Mouse (Mus musculus) hindbrain, embryonic 15.5 days (tissue): ENCODE measurements around the gene Cenpp. TPM values are rescaled to one million over a fixed set of nuclear protein-coding genes. Genes with fewer than 3 reads are reported as not detected.

ENCODE experiments used
- ATAC-seq: fragments of 200-750 bp; cut with Nextera tagmentation; 2 replicates; pipeline ENCODE4 v1.8.0; 2017; ENCODE audit warnings: low read depth, moderate number of reproducible peaks, moderate TSS enrichment; ENCODE audit not compliant: low FRiP score
- H3K27ac ChIP-seq: fragments of 300-500 bp; sonication (generic); replicated peaks from 2 replicates; pipeline ENCODE4 v1.5.1; 2015; ENCODE audit warnings: mild to moderate bottlenecking, inconsistent platforms
- H3K27me3 ChIP-seq: fragments of 300-500 bp; sonication (generic); 2 replicates; pipeline ENCODE4 v1.6.1; 2015; ENCODE audit warnings: control low read depth, inconsistent platforms
- H3K36me3 ChIP-seq: fragments of 300-500 bp; sonication (generic); 2 replicates; pipeline ENCODE4 v1.6.1; 2015; ENCODE audit warnings: control low read depth, inconsistent platforms
- H3K4me1 ChIP-seq: fragments of 300-500 bp; sonication (generic); replicated peaks from 2 replicates; pipeline ENCODE4 v1.6.1; 2015; ENCODE audit warnings: control low read depth, inconsistent platforms
- H3K4me2 ChIP-seq: fragments of 300-500 bp; sonication (generic); 2 replicates; pipeline ENCODE4 v1.6.1; 2015; ENCODE audit warnings: moderate library complexity, mild to moderate bottlenecking, inconsistent platforms
- H3K4me3 ChIP-seq: fragments of 300-500 bp; sonication (generic); 2 replicates; pipeline ENCODE4 v1.5.1; 2015; ENCODE audit warnings: mild to moderate bottlenecking, inconsistent platforms
- H3K9ac ChIP-seq: fragments of 300-500 bp; sonication (generic); 2 replicates; pipeline ENCODE4 v1.6.1; 2015; ENCODE audit warnings: inconsistent platforms
- H3K9me3 ChIP-seq: fragments of 300-500 bp; sonication (generic); 2 replicates; pipeline ENCODE4 v1.6.1; 2016; ENCODE audit warnings: control low read depth, inconsistent platforms
- WGBS: fragments of 180-500 bp; shearing (Covaris S2); methylation state at CpG from one replicate; pipeline ENCODE4 v1.1.7; 2015; 5-methylcytosine and 5-hydroxymethylcytosine counted together
- polyA plus RNA-seq: library from polyadenylated mRNA; unstranded; fragments of >200 nt; fragmentation: Nextera tagmentation; extraction: Ambion mirVana; gene quantifications from 2 replicates; pipeline ENCODE4 v1.2.1, GENCODE M21; 2015

Cenpp gene
- polyA plus RNA-seq, 1 experiment from 2014 or later = 7.1 TPM

- no peaks in the 10 kb centered on the region for H3K9me3 ChIP-seq
- no peak overlapping the region for H3K4me3 ChIP-seq
- peaks cover 2% of the 10 kb centered on the region; the same call in 1 of the 2 replicates for H3K4me1 ChIP-seq
- H3K27me3 ChIP-seq = no peaks in the 10 kb centered on the region
- H3K27ac ChIP-seq = no peak overlapping the region
- no peak overlapping the region for H3K9ac ChIP-seq
- no peak overlapping the region for H3K4me2 ChIP-seq
- ATAC-seq = no peak
- H3K36me3 ChIP-seq = peaks cover 37% of the 10 kb centered on the region
- 94% methylated on average over 2 of the region's 2 CpGs for WGBS
Observed at GRCm38 (mm10) chr13:49433268-49434029, 219.1 kb downstream of the Cenpp start.

- H3K27ac ChIP-seq = no peak overlapping the region
- H3K4me3 ChIP-seq = no peak overlapping the region
- ATAC-seq = no peak
- no peak overlapping the region for H3K4me2 ChIP-seq
- H3K27me3 ChIP-seq = no peaks in the 10 kb centered on the region
- peaks cover 9% of the 10 kb centered on the region; the same call in 1 of the 2 replicates for H3K36me3 ChIP-seq
- 86% methylated on average over 4 of the region's 4 CpGs for WGBS
- no peaks in the 10 kb centered on the region for H3K9me3 ChIP-seq
- peaks cover 7% of the 10 kb centered on the region; the same call in 1 of the 2 replicates for H3K4me1 ChIP-seq
- no peak overlapping the region for H3K9ac ChIP-seq
Observed at GRCm38 (mm10) chr13:49430529-49430928, 222.1 kb downstream of the Cenpp start.

GRCm38 (mm10) chr13:49428042-49428675 is 224.4 kb downstream of the Cenpp start:
- Histone ChIP-seq H3K4me3 (no peak overlapping the region), H3K27ac (no peak overlapping the region), H3K4me2 (no peak overlapping the region), H3K4me1 (peaks cover 11% of the 10 kb centered on the region), H3K36me3 (no peaks in the 10 kb centered on the region), H3K27me3 (no peaks in the 10 kb centered on the region), H3K9ac (no peak overlapping the region), H3K9me3 (no peaks in the 10 kb centered on the region)
- 84% methylated on average over 1 of the region's 1 CpGs for WGBS
- ATAC-seq = no peak

- ATAC-seq = no peak
- H3K27ac ChIP-seq = no peak overlapping the region
- H3K9me3 ChIP-seq = no peaks in the 10 kb centered on the region
- WGBS = 89% methylated on average over 3 of the region's 3 CpGs
- peaks cover 26% of the 10 kb centered on the region for H3K4me1 ChIP-seq
- H3K27me3 ChIP-seq = no peaks in the 10 kb centered on the region
- no peak overlapping the region for H3K4me3 ChIP-seq
- H3K4me2 ChIP-seq = no peak overlapping the region
- H3K9ac ChIP-seq = no peak overlapping the region
- no peaks in the 10 kb centered on the region for H3K36me3 ChIP-seq
Observed at GRCm38 (mm10) chr13:49426736-49427135, 225.8 kb downstream of the Cenpp start.

GRCm38 (mm10) chr13:49421959-49422358 is 230.6 kb downstream of the Cenpp start:
- WGBS = 46% methylated on average over 4 of the region's 4 CpGs
- H3K36me3 ChIP-seq = no peaks in the 10 kb centered on the region
- peak overlapping the region; percentile 74 for H3K4me3 ChIP-seq
- peak overlapping the region; percentile 91 for H3K4me2 ChIP-seq
- peaks cover 27% of the 10 kb centered on the region for H3K4me1 ChIP-seq
- no peaks in the 10 kb centered on the region for H3K27me3 ChIP-seq
- H3K9me3 ChIP-seq = no peaks in the 10 kb centered on the region
- H3K9ac ChIP-seq = peak overlapping the region; percentile 58
- H3K27ac ChIP-seq = no peak overlapping the region
- no peak for ATAC-seq

GRCm38 (mm10) chr13:49421606-49421917 is 231.0 kb downstream of the Cenpp start:
- Histone ChIP-seq H3K36me3 (no peaks in the 10 kb centered on the region), H3K4me3 (peak overlapping the region; percentile 74), H3K4me1 (peaks cover 27% of the 10 kb centered on the region), H3K9ac (peak overlapping the region; percentile 58), H3K27ac (peak overlapping the region; percentile 82), H3K27me3 (no peaks in the 10 kb centered on the region), H3K4me2 (peak overlapping the region; percentile 91), H3K9me3 (no peaks in the 10 kb centered on the region)
- ATAC-seq = no peak
- WGBS = under 1% methylated on average over 15 of the region's 15 CpGs

GRCm38 (mm10) chr13:49420754-49421605 is 231.6 kb downstream of the Cenpp start, which contains the start of gene Ippk:
Gene Ippk, plus strand, starts transcription at chr13:49421249.
- Histone ChIP-seq H3K27ac (peak within 1 kb of the TSS; percentile 93), H3K4me1 (peaks cover 27% of the 10 kb centered on the region), H3K4me2 (peak within 1 kb of the TSS; percentile 91), H3K9ac (peak within 1 kb of the TSS; percentile 58), H3K36me3 (no peaks in the 10 kb centered on the region), H3K9me3 (no peaks in the 10 kb centered on the region), H3K4me3 (peak within 1 kb of the TSS; percentile 74), H3K27me3 (no peaks in the 10 kb centered on the region)
- WGBS = under 1% methylated on average over 69 of the region's 69 CpGs
- ATAC-seq = peak; percentile 98

Other genes starting within 250 kb of the Cenpp start
- 12.3 and 13.2 TPM in 2 replicates for gene Ippk, start 231.5 kb downstream of the Cenpp start, polyA plus RNA-seq
- 0.30 and 0.39 TPM in 2 replicates for gene Tes3-ps, start 159.5 kb downstream of the Cenpp start, polyA plus RNA-seq
- gene Ecm2, start 148.0 kb downstream of the Cenpp start, polyA plus RNA-seq = 2.6 and 2.7 TPM in 2 replicates
- 0.70 and 1.2 TPM in 2 replicates for gene Aspn, start 108.3 kb downstream of the Cenpp start, polyA plus RNA-seq
- 0.54 and 0.88 TPM in 2 replicates for gene Omd, start 70.3 kb downstream of the Cenpp start, polyA plus RNA-seq
- gene Ogn, start 44.7 kb downstream of the Cenpp start, polyA plus RNA-seq = 9.8 and 13.6 TPM in 2 replicates
- 15.0 and 16.8 TPM in 2 replicates for gene Nol8, start 293 bp upstream of the Cenpp start, polyA plus RNA-seq
- gene Iars, start 29.3 kb upstream of the Cenpp start, polyA plus RNA-seq = 49.9 and 52.3 TPM in 2 replicates
- gene Gm30302, start 146.2 kb upstream of the Cenpp start, polyA plus RNA-seq = not detected in 2 replicates